Mouse (Mus musculus): Measurements from ENCODE around the gene S100z. TPM values are rescaled to one million over a fixed set of nuclear protein-coding genes. Genes with fewer than 3 reads are reported as not detected.

The S100z gene
- polyA plus RNA-seq, 1 experiment: not detected

GRCm38 (mm10) chr13:95475124-95475523 lies 3.4 kb downstream of the S100z start:
- WGBS: 60% methylated on average over 7 of the region's 7 CpGs
- no peak overlapping the region for H3K4me3 ChIP-seq (replicated peaks; ENCODE audit: control insufficient read depth, low read depth, low read length)
- H3K27ac ChIP-seq (ENCODE audit: control insufficient read depth, insufficient read depth, low read depth, low read length, poor library complexity): no peak overlapping the region
- H3K4me1 ChIP-seq (ENCODE audit: control insufficient read depth, insufficient read depth, low read length): no peaks in the 10 kb centered on the region; the same call in 1 of the 2 replicates
- TF ChIP-seq POLR2A (IDR thresholded peaks at IDR 0.05; ENCODE audit: borderline replicate concordance, control insufficient read depth, low read depth, low read length) (no peak), CTCF (IDR thresholded peaks at IDR 0.05; ENCODE audit: control insufficient read depth, insufficient read depth, low read length) (no peak)

- no peaks in the 10 kb centered on the region; the same call in 1 of the 2 replicates for H3K4me1 ChIP-seq (ENCODE audit: control insufficient read depth, insufficient read depth, low read length)
- 60% methylated on average over 3 of the region's 3 CpGs for WGBS
- H3K27ac ChIP-seq (ENCODE audit: control insufficient read depth, insufficient read depth, low read depth, low read length, poor library complexity): no peak overlapping the region
- no peak for TF ChIP-seq POLR2A (IDR thresholded peaks at IDR 0.05; ENCODE audit: borderline replicate concordance, control insufficient read depth, low read depth, low read length)
- no peak for TF ChIP-seq CTCF (IDR thresholded peaks at IDR 0.05; ENCODE audit: control insufficient read depth, insufficient read depth, low read length)
- H3K4me3 ChIP-seq (replicated peaks; ENCODE audit: control insufficient read depth, low read depth, low read length): no peak overlapping the region
Measured at GRCm38 (mm10) chr13:95474294-95474693, 4.2 kb downstream of the S100z start.

- Histone ChIP-seq H3K4me3 (replicated peaks; ENCODE audit: control insufficient read depth, low read depth, low read length) (no peak overlapping the region), H3K27ac (ENCODE audit: control insufficient read depth, insufficient read depth, low read depth, low read length, poor library complexity) (no peak overlapping the region), H3K4me1 (ENCODE audit: control insufficient read depth, insufficient read depth, low read length) (no peaks in the 10 kb centered on the region; the same call in 1 of the 2 replicates)
- WGBS: 83% methylated on average over 2 of the region's 2 CpGs
- TF ChIP-seq CTCF (IDR thresholded peaks at IDR 0.05; ENCODE audit: control insufficient read depth, insufficient read depth, low read length) (peak; percentile 19; the same call in 1 of the 2 replicates), POLR2A (IDR thresholded peaks at IDR 0.05; ENCODE audit: borderline replicate concordance, control insufficient read depth, low read depth, low read length) (no peak)
Measured at GRCm38 (mm10) chr13:95470970-95471369, 7.6 kb downstream of the S100z start.

GRCm38 (mm10) chr13:95451529-95451928 lies 27.0 kb downstream of the S100z start:
- WGBS: 64% methylated on average over 2 of the region's 2 CpGs

GRCm38 (mm10) chr13:95450636-95451210 lies 27.8 kb downstream of the S100z start:
- 87% methylated on average over 9 of the region's 9 CpGs for WGBS
- no peak overlapping the region for H3K27ac ChIP-seq (ENCODE audit: control insufficient read depth, insufficient read depth, low read depth, low read length, poor library complexity)
- TF ChIP-seq POLR2A (IDR thresholded peaks at IDR 0.05; ENCODE audit: borderline replicate concordance, control insufficient read depth, low read depth, low read length): no peak
- no peak for TF ChIP-seq CTCF (IDR thresholded peaks at IDR 0.05; ENCODE audit: control insufficient read depth, insufficient read depth, low read length)
- H3K4me3 ChIP-seq (replicated peaks; ENCODE audit: control insufficient read depth, low read depth, low read length): no peak overlapping the region
- no peaks in the 10 kb centered on the region for H3K4me1 ChIP-seq (ENCODE audit: control insufficient read depth, insufficient read depth, low read length)

More at GRCm38 (mm10) chr13:95451529-95451928, 27.0 kb downstream of the S100z start:
- no peak overlapping the region for H3K4me3 ChIP-seq (replicated peaks; ENCODE audit: control insufficient read depth, low read depth, low read length)
- no peak overlapping the region for H3K27ac ChIP-seq (ENCODE audit: control insufficient read depth, insufficient read depth, low read depth, low read length, poor library complexity)
- no peaks in the 10 kb centered on the region for H3K4me1 ChIP-seq (ENCODE audit: control insufficient read depth, insufficient read depth, low read length)
- no peak for TF ChIP-seq CTCF (IDR thresholded peaks at IDR 0.05; ENCODE audit: control insufficient read depth, insufficient read depth, low read length)
- TF ChIP-seq POLR2A (IDR thresholded peaks at IDR 0.05; ENCODE audit: borderline replicate concordance, control insufficient read depth, low read depth, low read length): no peak

GRCm38 (mm10) chr13:95449730-95450129 lies 28.8 kb downstream of the S100z start:
- TF ChIP-seq POLR2A (IDR thresholded peaks at IDR 0.05; ENCODE audit: borderline replicate concordance, control insufficient read depth, low read depth, low read length) (no peak), CTCF (IDR thresholded peaks at IDR 0.05; ENCODE audit: control insufficient read depth, insufficient read depth, low read length) (no peak)

GRCm38 (mm10) chr13:95444824-95445223 lies 33.7 kb downstream of the S100z start, which contains the start of gene Crhbp:
TSS of gene Crhbp (minus strand) at chr13:95444924.
- H3K27ac ChIP-seq (ENCODE audit: control insufficient read depth, insufficient read depth, low read depth, low read length, poor library complexity): no peak within 1 kb of the TSS
- TF ChIP-seq CTCF (IDR thresholded peaks at IDR 0.05; ENCODE audit: control insufficient read depth, insufficient read depth, low read length) (no peak), POLR2A (IDR thresholded peaks at IDR 0.05; ENCODE audit: borderline replicate concordance, control insufficient read depth, low read depth, low read length) (no peak)
- H3K4me3 ChIP-seq (replicated peaks; ENCODE audit: control insufficient read depth, low read depth, low read length): no peak within 1 kb of the TSS
- H3K4me1 ChIP-seq (ENCODE audit: control insufficient read depth, insufficient read depth, low read length): no peaks in the 10 kb centered on the region
- 68% methylated on average over 11 of the region's 11 CpGs for WGBS

More at GRCm38 (mm10) chr13:95449730-95450129, 28.8 kb downstream of the S100z start:
- H3K4me3 ChIP-seq (replicated peaks; ENCODE audit: control insufficient read depth, low read depth, low read length): no peak overlapping the region
- H3K27ac ChIP-seq (ENCODE audit: control insufficient read depth, insufficient read depth, low read depth, low read length, poor library complexity): no peak overlapping the region
- 35% methylated on average over 3 of the region's 3 CpGs for WGBS
- no peaks in the 10 kb centered on the region for H3K4me1 ChIP-seq (ENCODE audit: control insufficient read depth, insufficient read depth, low read length)

GRCm38 (mm10) chr13:95444291-95444690 lies 34.2 kb downstream of the S100z start:
- H3K4me1 ChIP-seq (ENCODE audit: control insufficient read depth, insufficient read depth, low read length): no peaks in the 10 kb centered on the region
- WGBS: 21% methylated on average over 7 of the region's 7 CpGs
- TF ChIP-seq POLR2A (IDR thresholded peaks at IDR 0.05; ENCODE audit: borderline replicate concordance, control insufficient read depth, low read depth, low read length) (no peak), CTCF (IDR thresholded peaks at IDR 0.05; ENCODE audit: control insufficient read depth, insufficient read depth, low read length) (no peak)
- H3K4me3 ChIP-seq (replicated peaks; ENCODE audit: control insufficient read depth, low read depth, low read length): no peak overlapping the region
- H3K27ac ChIP-seq (ENCODE audit: control insufficient read depth, insufficient read depth, low read depth, low read length, poor library complexity): no peak overlapping the region

All from bone marrow, adult 2 months (tissue).